Mouse (Mus musculus) brain, embryonic 14.5 days (tissue): Measurements from ENCODE around the gene Nrxn2.

ENCODE experiments used
- CTCF ChIP-seq: fragments of 200-500 bp; IDR thresholded peaks from 2 replicates; pipeline ENCODE4 v1.5.1; 2012; ENCODE audit warnings: inconsistent platforms, mild to moderate bottlenecking, moderate library complexity, borderline replicate concordance; ENCODE audit not compliant: insufficient read depth, insufficient read length; ENCODE audit errors: extremely low read depth
- POLR2A ChIP-seq: fragments of 200-500 bp; IDR thresholded peaks from 2 replicates; pipeline ENCODE4 v1.6.1; 2012; ENCODE audit warnings: mild to moderate bottlenecking, inconsistent platforms, borderline replicate concordance; ENCODE audit not compliant: poor library complexity, insufficient read depth, insufficient read length, severe bottlenecking; ENCODE audit errors: extremely low read depth

GRCm38 (mm10) chr19:6495714-6496113, 77.2 kb downstream of the Nrxn2 start:
- TF ChIP-seq POLR2A (no peak), CTCF (no peak)
